Mouse (Mus musculus) kidney, postnatal 14 days (tissue): ENCODE data around the gene Actl6a.
"Not testable (repeated sequence)": the region's sequence is repeated elsewhere in the genome, so short reads cannot be mapped to it uniquely, and the experiment has no call there.

Experiments
- DNase-seq: peaks from one replicate; pipeline ENCODE4 v3.0.0; 2022; ENCODE audit warnings: mixed read lengths

Actl6a gene

GRCm38 (mm10) chr3:32705647-32706348 is at the start of gene Actl6a:
Actl6a (plus strand) TSS chr3:32706298.
- DNase-seq, result not testable (repeated sequence)

DNA sequence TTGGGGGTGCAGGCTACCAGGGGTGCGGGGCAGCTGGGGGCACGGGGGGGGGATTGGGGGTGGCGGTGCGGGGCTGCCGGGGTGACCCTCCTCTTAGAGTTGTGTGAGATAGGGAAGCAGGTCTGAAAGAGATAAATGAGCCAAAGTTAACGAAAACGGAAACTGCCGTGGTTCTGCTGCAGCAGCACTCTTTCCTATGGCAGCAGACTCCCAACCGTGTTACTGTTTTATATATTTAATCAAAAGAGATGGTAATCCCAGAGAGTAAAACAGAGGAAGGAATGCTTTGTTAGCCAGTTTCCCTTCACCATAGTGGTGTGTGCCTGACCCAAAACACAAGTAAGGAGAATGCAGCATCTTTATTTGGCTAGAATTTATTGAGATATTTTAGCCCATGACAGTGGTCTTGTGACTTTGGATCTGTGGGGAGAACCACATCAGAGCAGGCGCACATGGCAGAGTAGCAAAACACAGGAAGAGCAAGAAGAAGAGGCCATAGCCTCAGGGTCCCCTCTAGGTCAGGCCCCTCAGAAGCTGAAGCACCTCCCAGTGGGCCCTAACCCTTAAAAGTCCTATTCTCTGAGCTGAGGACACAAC is 49.6 kb upstream of the Actl6a start:
- no peak for DNase-seq

DNA sequence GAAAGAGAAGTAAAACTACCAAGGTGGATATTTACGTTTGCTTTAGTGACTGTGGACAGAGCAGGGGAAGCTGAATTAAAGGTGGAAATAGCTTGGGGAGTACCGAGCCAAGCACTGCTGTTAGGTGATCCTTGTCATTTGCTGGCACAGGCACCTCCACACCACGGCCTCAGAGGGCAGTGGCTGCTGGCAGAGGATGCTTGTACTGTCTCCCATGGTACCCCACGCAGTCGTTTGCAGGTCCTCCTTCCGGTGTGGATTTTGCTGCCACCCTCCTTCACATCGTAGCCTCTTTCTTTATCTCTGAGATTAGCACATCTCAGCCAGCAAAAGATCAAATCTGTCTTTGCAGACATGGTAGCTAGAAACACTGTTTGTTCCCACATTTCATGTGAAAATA is 47.7 kb upstream of the Actl6a start:
- DNase-seq, result no peak

- DNase-seq, result no peak
Measured at GRCm38 (mm10) chr3:32658821-32659220, 47.3 kb upstream of the Actl6a start.

DNA sequence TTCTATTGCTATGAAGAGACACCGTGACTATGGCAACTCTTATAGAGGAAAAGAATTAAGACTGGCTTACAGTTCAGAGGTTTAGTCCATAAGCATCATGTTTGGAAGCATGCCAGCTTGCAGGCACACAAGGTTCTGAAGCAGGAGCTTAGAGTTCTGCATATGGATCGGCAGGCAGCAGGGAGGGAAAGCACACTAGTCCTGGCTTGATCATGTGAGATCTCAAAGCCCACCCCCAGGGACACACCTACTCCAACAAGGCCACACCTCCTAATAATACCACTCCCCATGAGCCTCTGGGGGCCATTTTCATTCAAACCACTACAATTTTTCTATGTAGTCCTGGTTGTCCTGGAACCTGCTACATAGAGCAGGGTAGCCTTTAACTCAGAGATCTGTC is 46.6 kb upstream of the Actl6a start:
- DNase-seq, result no peak

GRCm38 (mm10) chr3:32660276-32660675 is 45.8 kb upstream of the Actl6a start:
- no peak for DNase-seq

DNA sequence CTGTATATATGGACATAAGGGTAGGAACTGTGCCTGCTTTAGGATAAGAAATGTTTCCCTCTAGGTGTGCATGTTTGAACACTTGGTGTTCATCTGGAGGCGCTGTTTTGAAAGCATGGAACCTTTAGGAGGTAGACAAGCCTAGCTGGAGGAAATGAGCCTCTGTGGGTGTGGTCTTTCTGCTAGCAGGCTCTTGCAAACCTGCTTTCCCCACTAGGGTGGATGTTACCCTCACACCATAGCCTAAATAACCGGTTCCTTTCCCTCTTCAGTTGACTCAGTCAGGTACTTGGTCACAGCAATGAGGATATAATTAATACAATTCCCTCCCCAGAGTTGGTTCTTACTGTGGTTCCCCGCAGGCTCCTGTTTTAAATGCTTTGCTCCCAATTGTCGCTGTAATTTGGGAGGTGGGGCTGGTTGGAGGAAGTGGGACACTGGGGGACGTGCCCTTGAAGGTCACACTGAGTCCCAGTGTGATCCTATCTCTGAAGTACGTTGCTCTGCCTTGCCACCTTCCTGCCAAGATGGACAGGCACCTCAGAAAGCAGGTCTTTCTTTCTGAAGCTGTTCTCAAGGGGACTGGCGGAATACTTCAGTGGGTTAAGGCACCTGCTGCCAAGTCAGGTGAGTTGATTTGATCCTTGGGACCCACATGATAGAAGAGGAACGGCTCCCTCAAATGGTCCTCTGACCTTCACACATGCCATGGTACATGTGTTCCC is 45.1 kb upstream of the Actl6a start:
- DNase-seq, result no peak

DNA sequence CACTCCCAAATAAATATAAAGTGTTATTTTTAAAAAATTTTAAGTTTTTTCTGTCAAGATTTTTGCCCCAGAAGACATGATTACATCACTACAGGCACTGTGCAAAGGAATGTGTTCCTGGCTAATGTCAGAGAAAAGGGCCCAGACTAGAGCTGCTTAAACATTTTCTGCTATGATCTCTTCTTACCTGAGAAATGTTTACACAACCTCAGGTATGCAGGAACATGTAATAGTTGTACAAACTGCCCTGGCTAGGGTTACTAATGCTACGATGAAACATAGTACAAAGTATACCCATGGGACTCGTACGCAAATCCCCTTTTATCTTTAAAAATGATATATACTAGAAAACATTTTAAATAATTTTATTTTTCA is 44.6 kb upstream of the Actl6a start:
- no peak for DNase-seq

GRCm38 (mm10) chr3:32668256-32668959 is 37.7 kb upstream of the Actl6a start:
- peak; percentile 19 for DNase-seq

- DNase-seq, result peak; percentile 48
Measured at GRCm38 (mm10) chr3:32669211-32669610, 36.9 kb upstream of the Actl6a start.

DNA sequence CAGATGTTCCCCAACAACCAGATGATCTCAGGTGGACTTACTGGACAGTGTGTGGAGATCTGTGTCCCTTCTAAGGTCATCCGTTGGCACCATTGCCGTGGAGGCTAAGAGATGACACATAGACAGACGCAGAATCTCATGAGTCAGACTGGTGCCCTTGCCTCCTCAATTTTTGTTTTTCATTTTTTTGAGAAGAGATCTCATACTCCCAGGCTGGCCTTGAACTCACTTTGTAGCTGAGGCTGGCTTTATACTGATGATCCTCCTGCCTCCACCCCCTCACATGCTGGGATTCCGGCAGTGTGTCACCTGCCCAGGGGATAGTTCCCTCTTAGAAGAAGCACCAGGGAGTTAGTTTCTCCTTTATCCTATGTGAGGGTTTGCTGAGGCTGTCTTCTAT is 35.9 kb upstream of the Actl6a start:
- no peak for DNase-seq

DNA sequence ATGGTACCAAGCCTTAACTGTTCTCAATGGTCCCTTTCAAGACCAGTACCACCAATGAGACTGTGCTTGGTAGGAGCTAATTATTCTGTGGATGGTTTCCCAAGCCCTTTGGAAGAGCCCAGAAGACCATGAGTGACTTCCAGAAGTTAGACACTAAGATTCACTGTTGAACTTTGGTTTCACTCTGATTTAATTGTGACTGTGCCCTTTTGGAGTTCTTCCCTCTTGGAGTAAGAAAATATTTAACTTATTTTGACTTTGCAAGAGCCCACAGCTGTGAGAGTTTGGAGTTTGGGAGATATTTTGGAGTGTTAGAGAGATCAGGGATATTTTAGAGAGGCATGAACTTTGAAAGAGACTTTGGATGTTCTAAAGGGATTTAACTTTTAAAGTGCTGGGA is 32.9 kb upstream of the Actl6a start:
- DNase-seq, result no peak

DNA sequence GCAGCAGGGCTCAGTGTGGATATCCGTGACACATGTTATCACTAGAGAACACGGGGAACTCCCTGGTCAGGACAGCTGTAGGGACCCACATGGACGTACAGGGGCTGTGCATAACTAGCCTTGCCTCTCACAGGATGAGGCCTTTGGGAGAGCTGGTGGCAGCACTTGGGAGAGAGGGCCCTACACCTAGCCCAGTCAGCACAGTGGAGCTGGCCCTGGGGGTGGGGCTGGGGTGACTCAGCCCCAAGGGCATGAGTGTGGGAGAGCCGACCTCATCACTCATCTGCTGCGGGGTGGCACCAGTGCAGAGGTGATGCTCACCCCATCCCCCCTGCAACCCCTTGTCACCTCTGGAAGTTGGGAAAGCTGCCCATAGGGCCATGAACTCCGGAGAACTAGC is 29.7 kb upstream of the Actl6a start:
- no peak for DNase-seq

GRCm38 (mm10) chr3:32682910-32683531 is 23.1 kb upstream of the Actl6a start:
- DNase-seq, result no peak

- DNase-seq, result no peak
Measured at GRCm38 (mm10) chr3:32684631-32685030, 21.5 kb upstream of the Actl6a start.

DNA sequence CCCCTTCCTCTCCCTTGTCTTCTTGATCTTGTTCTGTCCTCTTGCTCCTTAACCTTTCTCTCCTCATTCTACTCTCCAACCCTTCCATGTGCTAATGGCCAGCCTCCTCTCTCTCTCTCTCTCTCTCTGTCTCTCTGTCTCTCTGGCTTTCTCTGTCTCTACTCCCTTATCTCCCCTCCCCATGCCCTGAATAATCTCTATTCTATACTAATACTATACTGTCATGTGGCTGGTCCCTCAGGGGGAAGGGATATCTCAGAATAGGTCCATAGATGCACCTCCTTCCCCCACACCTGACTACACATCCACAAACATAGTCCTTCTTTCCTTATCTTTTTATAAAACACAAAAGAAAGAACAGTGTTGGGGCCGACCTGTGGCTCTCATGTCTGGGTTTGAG is 19.6 kb upstream of the Actl6a start:
- no peak for DNase-seq

GRCm38 (mm10) chr3:32687156-32687555 is 18.9 kb upstream of the Actl6a start:
- DNase-seq, result no peak

DNA sequence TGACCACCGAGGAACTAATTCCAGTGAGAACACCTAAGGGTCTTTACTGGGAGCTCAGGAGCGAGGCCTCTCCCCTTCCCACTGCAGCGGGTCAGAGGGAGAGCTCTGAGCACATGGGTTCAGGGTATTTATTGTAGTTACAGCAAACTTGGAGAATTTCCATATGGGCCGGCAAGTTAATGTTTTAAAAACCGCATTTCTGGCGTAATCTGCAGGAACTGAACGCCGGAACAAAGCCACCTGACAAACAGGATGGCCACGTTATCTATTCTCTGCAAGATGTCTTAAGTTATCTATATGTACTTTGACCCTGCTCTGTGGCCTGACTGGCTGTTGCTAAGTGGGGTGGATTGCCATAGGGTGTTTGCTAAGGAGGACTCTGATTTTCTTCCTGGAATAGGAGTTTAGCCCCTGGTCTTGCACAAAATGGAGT is 16.5 kb upstream of the Actl6a start:
- no peak for DNase-seq

- DNase-seq, result no peak
Measured at GRCm38 (mm10) chr3:32690008-32690407, 16.1 kb upstream of the Actl6a start.

- DNase-seq, result no peak
Measured at GRCm38 (mm10) chr3:32690901-32691300, 15.2 kb upstream of the Actl6a start.

DNA sequence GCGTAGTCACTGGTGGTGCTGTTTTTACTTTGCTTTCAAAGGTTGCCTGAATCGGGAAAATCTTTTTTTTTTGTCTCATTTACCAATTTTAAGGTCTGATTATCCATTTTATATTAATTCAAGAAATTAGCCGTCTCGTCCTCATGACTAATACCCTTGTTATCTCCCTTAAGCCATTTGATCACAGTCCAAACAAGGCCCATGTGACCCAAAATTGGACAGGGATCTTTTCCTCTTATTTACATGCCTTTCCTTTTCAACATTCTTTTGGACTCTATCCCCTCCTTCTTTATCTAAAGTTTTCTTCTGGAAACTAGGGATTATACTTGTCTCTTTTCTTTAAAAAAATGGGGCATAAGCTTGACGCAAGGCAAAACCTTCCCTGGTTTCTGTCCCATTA is 14.3 kb upstream of the Actl6a start:
- no peak for DNase-seq

GRCm38 (mm10) chr3:32694211-32694610 is 11.9 kb upstream of the Actl6a start:
- DNase-seq, result no peak
